Mouse (Mus musculus): Measurements from ENCODE around the gene Angel1.

DNA sequence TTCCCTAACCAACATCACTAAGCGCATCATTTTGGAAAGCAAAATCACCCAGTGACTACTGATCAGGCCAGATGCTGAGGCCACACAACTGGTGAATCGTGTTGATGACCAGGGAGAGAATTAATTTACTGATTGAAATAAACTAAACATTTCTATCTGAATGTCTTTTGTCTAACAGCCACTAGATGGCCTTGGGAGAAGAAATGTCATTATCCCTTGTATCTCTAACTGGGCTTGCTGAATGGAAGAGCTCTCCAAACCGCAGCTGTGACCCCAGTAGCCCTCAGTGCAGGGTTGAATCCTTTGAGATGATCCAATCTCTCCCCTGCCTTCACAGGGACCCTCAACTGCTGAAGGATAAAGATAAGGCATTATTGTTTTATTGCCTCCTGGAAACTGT lies 60.6 kb downstream of the Angel1 start:
- TF ChIP-seq CTCF (IDR thresholded peaks at IDR 0.05; ENCODE audit: low read depth, low read length) (no peak), TAL1 (conservative IDR thresholded peaks at IDR 0.05; ENCODE audit: low read depth, low read length) (no peak), GATA2 (IDR thresholded peaks at IDR 0.05; ENCODE audit: borderline replicate concordance, low read depth, low read length) (no peak), GATA1 (IDR thresholded peaks at IDR 0.05; ENCODE audit: borderline replicate concordance, low read length) (no peak), POLR2AphosphoS5 (IDR thresholded peaks at IDR 0.05; ENCODE audit: insufficient replicate concordance, low read depth, low read length) (no peak)
